Mouse (Mus musculus): Measurements from ENCODE around the gene Grap2. TPM values are rescaled to one million over a fixed set of nuclear protein-coding genes. Genes with fewer than 3 reads are reported as not detected.

Gene Grap2
- total RNA-seq, 2 experiments from 2014 or later, result 0.07 to 0.08 TPM

- no peak for DNase-seq
These were observed 111.6 kb downstream of the Grap2 start for GRCm38 (mm10) chr15:80683990-80684389.

GRCm38 (mm10) chr15:80684786-80685602 lies 112.6 kb downstream of the Grap2 start:
- no peak for DNase-seq

- DNase-seq, result no peak
These were observed 113.2 kb downstream of the Grap2 start for GRCm38 (mm10) chr15:80685603-80685895.

GRCm38 (mm10) chr15:80688536-80688935 lies 116.1 kb downstream of the Grap2 start:
- no peak for DNase-seq

DNA sequence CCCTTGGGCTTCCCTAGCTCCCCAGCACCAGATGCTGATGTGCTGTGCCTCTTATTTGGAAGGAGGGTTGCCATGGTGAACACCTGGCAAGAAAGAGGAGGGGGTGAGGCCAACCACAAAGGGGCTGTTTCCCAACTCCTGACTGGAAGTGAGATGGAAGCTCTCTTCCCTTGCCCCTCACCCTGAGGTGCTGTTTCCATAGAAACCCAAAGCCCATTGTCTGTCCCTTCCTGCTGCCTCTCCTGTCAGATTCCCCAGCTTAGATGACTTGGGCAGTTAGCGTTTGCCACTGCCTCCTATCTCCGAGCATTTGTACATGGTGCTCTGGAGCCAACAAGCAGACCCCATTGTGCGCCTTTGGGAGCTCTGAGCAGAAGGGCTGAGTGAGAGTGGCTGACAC lies 121.1 kb downstream of the Grap2 start:
- DNase-seq, result no peak

DNA sequence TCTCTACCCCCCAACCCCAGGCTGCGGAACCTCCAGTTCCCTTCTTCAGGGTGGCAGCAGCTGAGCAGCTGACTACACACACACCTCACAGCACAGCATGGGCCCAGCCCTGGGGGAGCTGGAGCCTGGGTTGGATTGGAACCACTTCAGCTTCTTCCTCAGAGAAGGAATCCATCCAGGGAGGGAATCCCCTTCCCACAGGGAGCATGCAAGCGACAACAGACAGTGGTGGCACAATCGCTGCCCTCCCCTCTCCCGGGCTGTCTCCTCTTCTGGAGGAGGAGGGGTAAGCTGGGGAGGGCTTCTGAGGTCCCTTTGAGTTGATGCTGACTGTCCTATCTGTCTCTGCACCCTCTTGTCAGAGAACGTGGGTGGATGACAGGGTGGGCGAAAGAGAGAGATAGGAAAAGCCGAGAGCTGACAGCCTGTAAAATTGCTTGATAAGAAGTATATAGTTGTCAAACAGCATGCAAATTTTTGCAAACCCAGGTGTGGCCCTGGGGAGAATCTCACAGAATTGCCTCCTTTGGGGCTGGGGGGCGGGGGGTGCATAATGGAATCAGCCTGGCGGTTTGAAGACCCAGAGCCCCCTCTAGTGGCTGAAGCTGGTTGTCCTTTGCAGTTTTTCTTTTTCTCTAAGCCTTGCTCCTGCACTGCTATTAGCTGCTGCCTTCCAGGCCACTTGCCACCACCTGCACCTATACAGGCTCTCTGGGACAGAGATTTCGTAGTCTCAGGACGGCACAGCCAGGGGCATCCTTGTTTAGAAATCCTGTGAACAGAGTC lies 121.9 kb downstream of the Grap2 start:
- DNase-seq, result peak; percentile 50 to 75

- no peak for DNase-seq
These were observed 125.2 kb downstream of the Grap2 start for GRCm38 (mm10) chr15:80697564-80697963.

DNA sequence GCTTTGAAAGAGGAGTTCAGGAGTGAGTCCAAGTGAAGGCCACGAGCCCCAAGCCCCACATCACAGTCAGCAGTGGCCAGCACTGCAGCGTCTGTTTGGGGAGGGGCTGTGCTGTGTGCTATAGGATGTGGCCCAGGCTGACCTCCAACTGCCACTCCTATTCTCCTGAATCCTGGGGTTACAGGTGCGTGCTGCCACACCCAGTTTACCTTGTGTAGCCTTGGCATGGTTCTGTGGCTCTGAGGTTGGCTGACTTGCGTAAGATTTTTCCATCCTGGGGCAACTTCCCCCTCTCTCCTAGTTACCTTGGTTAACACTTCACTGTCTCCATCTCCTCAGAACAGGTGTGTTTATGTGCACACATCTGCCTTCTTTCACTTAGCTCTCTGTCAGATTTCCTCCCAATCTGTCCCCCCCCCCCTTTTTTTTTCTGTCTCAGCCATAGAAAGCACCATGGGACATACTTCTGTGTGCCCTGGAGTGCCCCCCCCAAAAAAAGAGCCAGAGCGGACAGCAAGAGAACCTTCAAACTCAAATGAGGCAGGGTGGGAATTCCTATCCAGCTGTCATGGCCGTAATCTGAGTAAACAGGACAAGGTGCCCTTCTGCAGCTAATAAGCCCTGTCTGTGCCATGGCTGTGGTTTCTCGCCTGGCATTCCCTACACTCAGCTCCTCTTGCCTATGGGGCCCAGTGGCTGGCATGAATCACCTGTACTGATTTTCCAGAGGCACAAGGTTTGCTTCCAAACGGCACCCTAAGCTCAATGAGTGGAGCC lies 129.3 kb downstream of the Grap2 start:
- no peak for DNase-seq

Small RNA genes lying within 50 kb of the gene (microRNA-seq; reads per million reads assigned to microRNA genes)
- 0 reads per million in 2 experiments for gene Mir6957

Other genes with a start within 250 kb of the Grap2 start
- not detected for gene Enthd1, start 7.4 kb upstream of the Grap2 start, total RNA-seq (2021)
- gene Fam83f, start 99.3 kb downstream of the Grap2 start, total RNA-seq (2021), result not detected
- gene Tnrc6b, start 138.7 kb downstream of the Grap2 start, total RNA-seq (2021), result 100 to 1,000 TPM in 1 of 2 experiments, 10 to 100 TPM in 1; 97.8 to 105 TPM

All from layer of hippocampus, postnatal 36 days (tissue).